Mouse (Mus musculus) cerebellum, adult (tissue): ENCODE measurements at regions not wholly inside any gene's neighbourhood (a gene's known extent, or its start where the extent isn't known, plus 50 kb on each side); places are given as distances from the start of the nearest gene placed in this dataset.
A peak's percentile ranks its signal among the peaks of the same experiment; 100 is the strongest.
"Not testable (repeated sequence)": the region's sequence is repeated elsewhere in the genome, so short reads cannot be mapped to it uniquely, and the experiment has no call there.

Experiments
- ATAC-seq: cut with Nextera tagmentation; 2 replicates; pipeline ENCODE4 v1.9.2; 2017; ENCODE audit warnings: mild to moderate bottlenecking, moderate library complexity, mixed read lengths; ENCODE audit not compliant: insufficient number of reproducible peaks, low FRiP score, low TSS enrichment

GRCm38 (mm10) chr13:113486368-113486955, 131.9 kb downstream of the Snx18 start:
- ATAC-seq: no peak

- ATAC-seq: no peak
Observed at GRCm38 (mm10) chr13:113485511-113485910, 132.9 kb downstream of the Snx18 start.

- ATAC-seq: no peak
Observed at GRCm38 (mm10) chr13:113484159-113484762, 134.1 kb downstream of the Snx18 start.

GRCm38 (mm10) chr13:113482911-113483310, 135.5 kb downstream of the Snx18 start:
- ATAC-seq: 0 out of 2 replicates have a peak, but pooled peaks have one; percentile 31

GRCm38 (mm10) chr13:113477901-113478510, 140.4 kb downstream of the Snx18 start:
- ATAC-seq: no peak

- no peak for ATAC-seq
Observed at GRCm38 (mm10) chr13:113470822-113471557, 147.4 kb downstream of the Snx18 start.

- no peak for ATAC-seq
Observed at GRCm38 (mm10) chr13:113464190-113465064, 153.9 kb downstream of the Snx18 start.

GRCm38 (mm10) chr13:113463420-113463819, 154.9 kb downstream of the Snx18 start:
- ATAC-seq: no peak

GRCm38 (mm10) chr13:113454490-113455295, 161.7 kb downstream of the BC067074 start:
- ATAC-seq: no peak

- no peak for ATAC-seq
Observed at GRCm38 (mm10) chr13:113448378-113448777, 155.4 kb downstream of the BC067074 start.

- ATAC-seq: no peak
Observed at GRCm38 (mm10) chr13:113446226-113446625, 153.3 kb downstream of the BC067074 start.

- ATAC-seq: not testable (repeated sequence)
Observed at GRCm38 (mm10) chr13:113444481-113444880, 151.5 kb downstream of the BC067074 start.

GRCm38 (mm10) chr13:113443078-113443477, 150.1 kb downstream of the BC067074 start:
- ATAC-seq: no peak

GRCm38 (mm10) chr13:113442169-113442568, 149.2 kb downstream of the BC067074 start:
- no peak for ATAC-seq

GRCm38 (mm10) chr13:113440137-113440536, 147.2 kb downstream of the BC067074 start:
- ATAC-seq: no peak

GRCm38 (mm10) chr13:113439516-113439915, 146.6 kb downstream of the BC067074 start:
- ATAC-seq: no peak

GRCm38 (mm10) chr13:113438872-113439271, 145.9 kb downstream of the BC067074 start:
- no peak for ATAC-seq

GRCm38 (mm10) chr13:113436288-113436687, 143.3 kb downstream of the BC067074 start:
- no peak for ATAC-seq

GRCm38 (mm10) chr13:113435117-113435516, 142.2 kb downstream of the BC067074 start:
- no peak for ATAC-seq
